Mouse (Mus musculus) adrenal gland, adult (tissue): ENCODE measurements at regions not wholly inside any gene's neighbourhood (a gene's known extent, or its start where the extent isn't known, plus 50 kb on each side); places are given as distances from the start of the nearest gene placed in this dataset.
A peak's percentile ranks its signal among the peaks of the same experiment; 100 is the strongest.
"Not testable (repeated sequence)": the region's sequence is repeated elsewhere in the genome, so short reads cannot be mapped to it uniquely, and the experiment has no call there.

ENCODE experiments used
- DNase-seq, 2 experiments: peaks; one replicate each; pipeline ENCODE4 v3.0.0; 2022 to 2023; ENCODE audit warnings: low spot score in 1 of 2; ENCODE audit not compliant: inconsistent age in 2 of 2

- DNase-seq: peak in 1 of 2 experiments; percentile 56
Measured at GRCm38 (mm10) chr8:20495542-20495941, 119.2 kb upstream of the Gm21119 start.

- DNase-seq: not testable (repeated sequence)
Measured at GRCm38 (mm10) chr8:20513920-20514319, 100.8 kb upstream of the Gm21119 start.

- DNase-seq: peak in 1 of 2 experiments; percentile 48
Measured at GRCm38 (mm10) chr8:20516324-20516830, 98.3 kb upstream of the Gm21119 start.

GRCm38 (mm10) chr8:20517551-20517950, 97.2 kb upstream of the Gm21119 start:
- DNase-seq: not testable (repeated sequence)

GRCm38 (mm10) chr8:20524539-20524938, 90.2 kb upstream of the Gm21119 start:
- DNase-seq: peak in 1 of 2 experiments; percentile 16

GRCm38 (mm10) chr8:20529048-20529447, 85.7 kb upstream of the Gm21119 start:
- DNase-seq: peak in 1 of 2 experiments; percentile 12

GRCm38 (mm10) chr8:20539031-20539430, 75.7 kb upstream of the Gm21119 start:
- DNase-seq: peak in 1 of 2 experiments; percentile 37

- peak in 1 of 2 experiments; percentile 20 for DNase-seq
Measured at GRCm38 (mm10) chr8:20544084-20544483, 70.6 kb upstream of the Gm21119 start.

GRCm38 (mm10) chr8:20545347-20545746, 69.4 kb upstream of the Gm21119 start:
- peak in 1 of 2 experiments; percentile 39 for DNase-seq

- peak in 1 of 2 experiments; percentile 27 for DNase-seq
Measured at GRCm38 (mm10) chr8:20546401-20546800, 68.3 kb upstream of the Gm21119 start.

GRCm38 (mm10) chr8:20550054-20550778, 64.5 kb upstream of the Gm21119 start:
- peak; percentile 99 to 100 for DNase-seq

- DNase-seq: peak in 1 of 2 experiments; percentile 14
Measured at GRCm38 (mm10) chr8:20556501-20557181, 58.1 kb upstream of the Gm21119 start.

GRCm38 (mm10) chr8:20557184-20557583, 57.5 kb upstream of the Gm21119 start:
- not testable (repeated sequence) for DNase-seq

GRCm38 (mm10) chr8:20557609-20558008, 57.1 kb upstream of the Gm21119 start:
- DNase-seq: peak; percentile 57 to 80
